Mouse (Mus musculus): ENCODE results near the gene Clec12a.

Clec12a gene

DNA sequence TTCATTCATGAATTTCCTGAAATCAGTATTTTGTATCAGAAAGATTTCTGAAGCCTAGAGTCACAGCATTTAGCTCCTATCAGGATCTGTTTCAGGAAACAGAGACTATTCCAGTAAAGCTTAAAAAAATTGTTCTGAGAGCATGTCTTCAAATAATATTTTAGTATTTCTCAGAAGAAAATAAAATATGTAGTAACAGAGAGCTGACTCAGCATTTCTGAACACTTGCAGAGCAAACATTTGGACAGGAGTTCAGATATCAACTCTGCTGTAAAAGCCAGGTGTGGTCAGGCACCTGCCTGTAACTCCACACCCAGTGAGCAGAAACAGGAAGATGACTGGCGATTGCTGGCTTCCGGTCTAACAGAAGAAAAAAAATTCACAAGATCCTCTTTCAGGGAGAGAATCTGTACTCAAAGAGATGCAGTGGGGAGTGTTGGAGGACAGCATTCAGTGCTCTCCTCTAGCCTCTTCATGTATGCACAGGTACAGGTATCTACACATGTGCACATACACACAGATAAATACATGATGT, 32.5 kb downstream of the Clec12a start:
- no peak for DNase-seq (ENCODE audit: low spot score in 2 of 2)

DNA sequence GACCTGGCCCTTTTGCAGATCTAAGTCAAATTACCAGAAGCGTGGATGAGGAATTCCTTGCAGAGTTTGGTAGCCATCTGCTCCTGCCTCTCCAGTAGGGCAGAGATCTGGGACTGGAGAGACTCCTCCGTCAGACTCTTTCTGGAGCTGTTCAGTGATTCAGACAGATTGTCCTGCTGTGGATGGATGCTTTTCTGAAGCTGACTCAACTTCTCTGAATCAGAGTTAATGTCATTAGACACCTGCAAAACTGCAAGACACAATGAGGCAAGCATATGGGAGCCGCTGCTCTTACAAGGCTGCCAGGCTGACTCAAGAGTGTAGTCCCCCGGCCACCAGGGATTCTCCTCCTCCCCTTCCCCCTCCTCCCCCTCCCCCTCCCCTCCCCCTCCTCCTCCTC, 38.0 kb downstream of the Clec12a start:
- DNase-seq (ENCODE audit: low spot score in 2 of 2): no peak

DNA sequence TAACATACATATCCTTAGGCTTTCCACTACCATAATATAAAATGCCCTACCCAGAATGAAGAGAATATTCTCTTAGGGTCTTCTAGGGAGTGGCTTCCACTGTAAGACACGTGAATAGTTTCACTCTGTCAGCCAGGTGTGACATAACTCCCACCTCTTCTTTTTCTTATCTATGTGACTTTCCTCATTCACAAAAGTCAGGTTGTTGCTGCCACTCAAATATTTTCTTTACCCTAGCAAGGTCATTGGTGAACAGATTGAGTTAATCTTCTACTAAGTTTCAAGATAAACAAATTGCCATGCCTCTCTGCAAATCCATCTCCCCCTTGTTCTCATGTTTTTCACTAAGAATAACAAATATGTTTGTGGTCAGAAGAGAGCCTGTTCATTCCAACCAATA, 39.2 kb downstream of the Clec12a start:
- no peak for DNase-seq (ENCODE audit: low spot score in 2 of 2)

DNA sequence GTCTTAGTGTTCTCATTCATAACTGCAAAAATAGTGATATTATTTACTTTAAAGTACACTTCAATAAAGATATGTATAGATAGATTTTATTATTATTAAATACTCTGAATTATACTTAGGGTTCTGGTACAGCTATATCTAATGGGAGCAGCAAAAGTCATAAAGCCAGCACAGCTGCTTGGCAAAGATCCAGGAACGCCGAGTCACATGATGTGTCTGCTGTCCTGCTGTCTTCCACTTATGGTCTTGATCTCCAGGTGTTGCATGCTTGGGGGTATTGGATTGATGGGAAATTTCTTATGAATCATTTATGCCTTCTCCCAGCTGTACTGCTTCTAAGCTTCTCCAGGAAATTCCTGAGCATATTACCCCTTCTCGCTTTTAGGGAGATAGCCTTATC, 41.0 kb downstream of the Clec12a start:
- no peak for DNase-seq (ENCODE audit: low spot score in 2 of 2)

DNA sequence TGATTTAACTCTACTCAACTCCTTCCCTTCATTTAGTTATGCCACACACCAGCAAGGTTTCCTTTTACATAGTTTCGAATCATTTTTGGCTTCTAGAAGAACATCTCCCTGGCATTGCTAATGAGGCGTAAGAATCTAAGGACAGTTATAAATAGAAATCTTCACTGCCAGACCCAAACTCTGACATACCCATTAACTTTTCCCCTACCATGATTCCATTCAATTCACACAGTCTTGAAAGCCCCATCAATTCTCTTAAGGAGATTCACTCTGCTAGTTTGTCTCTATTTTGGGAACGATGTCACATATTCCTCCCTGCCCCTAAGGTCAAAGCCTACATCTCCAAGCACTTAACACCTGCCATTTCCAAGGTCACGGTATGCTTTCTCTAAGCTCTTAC, 42.5 kb downstream of the Clec12a start:
- DNase-seq (ENCODE audit: low spot score in 2 of 2): no peak

DNA sequence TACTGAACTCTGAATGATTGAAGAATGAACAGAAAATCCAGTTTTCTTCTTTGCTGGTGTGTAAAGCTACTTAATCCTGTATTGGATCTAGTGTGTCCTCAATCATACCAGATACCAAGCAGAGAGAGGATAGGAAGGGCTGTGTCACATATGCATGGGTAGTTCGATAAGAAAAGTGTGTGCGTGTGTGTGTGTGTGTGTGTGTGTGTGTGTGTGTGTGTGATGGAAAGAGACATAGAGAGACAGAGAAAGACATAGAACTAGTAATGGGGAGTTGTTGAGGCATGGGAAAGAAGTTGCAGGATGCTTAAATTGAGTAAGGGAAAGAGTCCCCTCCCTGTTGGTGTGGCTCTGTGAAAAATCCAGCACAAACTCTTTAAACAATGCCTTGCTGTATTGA, 43.3 kb downstream of the Clec12a start, which contains the start of gene Clec12b:
TSS of gene Clec12b (minus strand) at position 101 of the 400 bp plus-strand sequence.
- DNase-seq (ENCODE audit: low spot score in 2 of 2): no peak

DNA sequence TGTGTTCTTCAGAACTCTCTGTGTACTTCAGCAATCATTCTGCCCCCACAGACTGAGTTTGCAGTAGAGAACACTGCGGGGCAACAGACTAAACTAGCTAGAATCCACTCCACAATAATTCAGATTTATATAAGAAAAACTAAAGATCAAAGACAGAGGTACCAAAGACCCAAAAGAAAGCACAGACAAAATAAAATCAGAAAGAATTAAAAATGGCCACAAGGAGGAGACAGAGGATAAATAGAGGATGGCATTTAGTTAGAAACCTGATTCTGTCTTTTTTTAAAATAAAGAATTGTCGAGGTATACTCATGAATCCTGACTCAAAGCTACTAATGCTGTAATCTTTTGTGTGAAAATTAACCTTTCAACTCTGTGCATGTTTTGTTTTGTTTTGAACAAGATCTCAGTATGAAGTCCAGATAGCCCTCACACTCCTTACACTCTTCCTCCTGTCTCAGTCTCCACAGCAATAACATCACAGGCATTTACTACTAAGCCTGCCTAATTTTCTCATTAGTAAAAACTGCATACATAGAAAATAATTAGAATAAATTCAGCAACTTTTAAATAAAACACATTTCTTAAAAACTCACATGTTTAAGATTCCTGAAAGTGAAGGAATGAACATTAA, 50.7 kb downstream of the Clec12a start:
- no peak for DNase-seq (ENCODE audit: low spot score in 2 of 2)

DNA sequence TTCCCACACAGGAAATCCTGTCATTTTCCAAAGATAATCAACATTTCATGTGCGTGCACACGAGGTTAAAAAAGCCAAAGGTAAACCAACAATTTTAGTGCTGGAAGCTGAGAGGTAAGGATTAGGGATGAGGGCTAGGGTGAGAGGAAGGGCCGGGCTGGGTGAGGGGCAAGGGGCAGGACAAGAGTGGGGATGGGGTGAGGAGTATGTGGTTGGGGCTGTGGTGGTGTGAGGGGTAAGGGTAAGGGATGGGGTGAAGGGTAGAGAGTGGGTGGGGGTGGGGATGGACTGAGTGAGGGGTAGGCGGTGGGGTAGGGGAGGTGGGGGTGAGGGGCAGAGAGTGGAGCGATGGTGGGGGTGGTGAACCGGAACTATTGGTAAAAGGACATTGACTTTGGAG, 51.2 kb downstream of the Clec12a start:
- no peak for DNase-seq (ENCODE audit: low spot score in 2 of 2)

DNA sequence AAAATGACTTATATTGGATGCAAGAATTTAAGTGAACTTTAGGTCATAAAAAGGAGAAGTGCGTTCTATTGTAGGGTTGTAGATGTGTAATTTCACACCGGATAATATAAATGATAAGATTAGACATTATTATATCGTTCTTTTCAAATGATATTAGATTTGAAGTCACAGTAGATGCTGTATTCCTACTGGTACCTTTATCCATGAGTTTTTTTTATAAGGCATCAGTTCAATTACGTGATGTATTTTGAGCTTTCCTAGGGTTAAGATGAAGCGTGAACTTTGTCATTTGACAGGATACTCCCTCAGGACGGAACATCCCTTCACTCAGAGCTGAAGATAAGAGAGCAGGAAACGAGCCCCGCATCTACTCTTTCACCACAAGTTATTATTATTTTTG, 54.5 kb downstream of the Clec12a start, which contains the start of gene Clec1b:
TSS of gene Clec1b (plus strand) at position 301 of the 400 bp plus-strand sequence.
- no peak for DNase-seq (ENCODE audit: low spot score in 2 of 2)

DNA sequence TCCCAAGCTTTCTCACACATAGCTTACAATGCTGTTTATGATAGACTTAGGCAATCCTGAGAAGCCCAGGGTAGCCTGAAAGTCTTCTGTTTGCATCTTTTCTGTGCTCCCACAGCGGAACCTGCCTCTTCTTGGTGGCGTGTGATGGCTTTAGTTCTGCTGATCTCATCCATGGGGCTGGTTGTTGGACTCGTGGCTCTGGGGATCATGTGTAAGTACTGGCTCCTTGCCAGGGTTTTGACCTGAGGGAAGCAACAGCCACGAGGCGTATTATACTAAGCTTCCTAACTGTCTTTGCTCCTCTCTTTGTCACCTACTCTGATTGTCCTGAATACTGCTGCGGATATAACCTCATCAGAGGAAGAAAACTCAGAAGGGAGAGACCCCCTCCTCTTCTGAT, 57.5 kb downstream of the Clec12a start:
- no peak for DNase-seq (ENCODE audit: low spot score in 2 of 2)

DNA sequence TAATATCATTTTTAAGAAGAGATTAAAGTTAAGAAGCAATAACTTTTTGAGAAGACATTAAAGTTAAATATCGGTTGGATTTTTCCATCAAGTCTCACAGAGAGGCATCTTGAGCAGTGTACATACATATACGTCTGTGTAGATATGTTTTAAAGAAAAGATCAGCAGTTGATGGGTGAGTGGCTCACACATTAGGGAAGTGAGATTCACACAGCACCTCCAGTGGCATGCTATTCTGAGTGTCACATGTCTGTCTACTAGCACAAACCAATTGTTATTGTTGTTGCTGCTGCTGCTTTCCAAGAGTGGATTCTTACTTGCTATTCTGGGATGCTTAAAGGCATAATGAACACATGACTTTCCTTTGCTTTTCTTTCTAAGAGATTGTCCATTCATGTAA, 59.9 kb downstream of the Clec12a start:
- DNase-seq (ENCODE audit: low spot score in 2 of 2): no peak

DNA sequence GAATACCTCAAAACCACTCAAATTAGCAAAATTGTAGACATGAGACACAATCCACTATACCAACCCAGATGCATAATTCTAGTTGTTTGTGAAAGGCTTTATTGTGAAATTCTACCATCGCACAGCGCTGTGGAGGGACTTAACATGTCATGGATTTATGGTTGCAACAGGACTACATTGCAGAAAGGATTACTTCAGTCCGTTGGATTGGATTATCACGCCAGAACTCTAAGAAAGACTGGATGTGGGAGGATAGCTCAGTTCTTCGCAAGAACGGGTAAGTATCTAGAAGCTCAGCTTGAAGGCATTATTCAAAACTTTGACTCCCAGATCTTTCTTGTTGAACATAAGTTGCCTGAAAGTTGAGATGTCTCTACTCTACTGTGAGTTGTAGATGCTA, 60.9 kb downstream of the Clec12a start:
- DNase-seq (ENCODE audit: low spot score in 2 of 2): no peak

DNA sequence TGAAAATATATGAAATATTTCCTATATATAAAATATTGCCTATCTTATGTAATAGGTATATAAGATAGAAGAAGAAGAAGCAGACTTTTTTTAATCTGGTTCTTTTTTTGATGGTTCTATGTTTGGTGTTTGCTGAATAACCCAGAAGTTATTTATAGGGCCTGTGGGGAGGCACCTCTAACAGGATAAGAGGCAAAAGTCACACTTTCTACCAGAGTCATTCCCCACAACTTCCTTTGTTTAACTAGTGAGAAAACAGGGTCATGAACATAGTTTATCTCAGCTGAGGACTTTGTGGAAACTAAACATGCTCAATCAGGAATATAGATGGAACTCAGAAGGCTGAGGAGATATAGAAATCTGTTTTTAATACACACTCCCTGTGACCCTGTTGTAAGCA, 63.5 kb downstream of the Clec12a start:
- no peak for DNase-seq (ENCODE audit: low spot score in 2 of 2)

DNA sequence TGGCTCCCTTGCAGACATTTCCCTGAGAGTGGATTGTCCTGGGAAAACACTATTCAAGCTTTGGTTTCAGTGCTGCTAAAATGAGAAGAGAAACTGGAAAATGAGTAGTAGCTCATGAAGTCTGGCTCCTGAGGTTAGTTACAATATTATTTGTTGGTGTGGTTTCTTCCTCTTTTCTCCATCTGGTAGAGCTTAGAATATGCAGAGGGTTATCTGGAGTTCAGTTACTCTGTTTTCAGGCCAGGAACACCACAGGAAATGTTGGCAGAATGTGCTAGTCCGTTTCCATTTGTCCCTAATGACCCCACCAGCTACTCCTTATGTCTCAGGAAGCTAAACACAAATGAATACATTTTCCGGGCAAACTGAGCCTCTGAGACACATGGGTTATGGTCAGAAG, 64.8 kb downstream of the Clec12a start:
- DNase-seq (ENCODE audit: low spot score in 2 of 2): no peak

DNA sequence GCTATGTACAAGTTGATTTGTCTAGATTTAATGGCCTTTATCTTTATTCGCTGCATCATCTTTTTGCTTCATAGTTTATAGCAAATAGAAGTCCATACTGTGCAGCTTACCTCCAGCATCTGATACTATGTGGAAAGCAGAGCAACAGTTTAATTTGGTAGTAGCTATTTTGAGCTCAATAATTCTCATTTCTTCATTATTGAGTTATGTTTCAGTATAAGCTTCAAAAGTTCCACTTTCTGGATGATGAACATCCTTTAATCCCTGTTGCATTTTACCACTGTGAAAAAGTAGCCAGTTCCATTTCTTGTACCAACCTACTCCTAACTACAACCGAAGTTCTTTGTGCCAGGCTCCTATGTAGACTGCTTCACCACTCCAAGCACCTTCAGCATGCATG, 66.1 kb downstream of the Clec12a start, which contains the start of gene Clec9a:
TSS of gene Clec9a (plus strand) at position 301 of the 400 bp plus-strand sequence.
- no peak for DNase-seq (ENCODE audit: low spot score in 2 of 2)

DNA sequence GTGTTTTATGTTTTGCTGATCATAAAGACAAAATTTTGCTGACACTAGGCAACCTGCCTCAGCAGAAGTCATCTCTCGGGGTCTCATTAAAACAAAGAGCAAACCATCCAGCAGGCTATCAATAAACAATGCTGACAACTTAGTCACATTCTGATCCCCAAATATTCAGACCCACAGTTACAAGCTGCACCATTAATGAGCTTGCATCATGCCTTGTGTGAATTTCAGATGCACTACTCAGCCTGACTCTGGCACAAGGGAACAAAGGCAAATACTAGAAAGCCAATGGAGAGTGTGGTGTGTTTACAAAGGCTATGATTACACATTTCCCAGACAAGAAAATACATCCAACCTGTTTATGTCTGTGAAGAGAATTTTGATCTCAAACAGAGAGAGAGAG, 71.7 kb downstream of the Clec12a start:
- DNase-seq (ENCODE audit: low spot score in 2 of 2): no peak
